Mouse (Mus musculus): Measurements from ENCODE around the gene Defb9. TPM values are rescaled to one million over a fixed set of nuclear protein-coding genes. Genes with fewer than 3 reads are reported as not detected.

Gene Defb9
- polyA plus RNA-seq (2017; shearing (Covaris generic)), result not detected

GRCm38 (mm10) chr8:21885321-21885720 lies at the start of gene Defb9:
Defb9 (minus strand) TSS chr8:21885421.

GRCm38 (mm10) chr8:21932610-21933009 lies 47.4 kb upstream of the Defb9 start, which contains the start of gene Defb15:
Defb15 (minus strand) TSS chr8:21932710.

DNA sequence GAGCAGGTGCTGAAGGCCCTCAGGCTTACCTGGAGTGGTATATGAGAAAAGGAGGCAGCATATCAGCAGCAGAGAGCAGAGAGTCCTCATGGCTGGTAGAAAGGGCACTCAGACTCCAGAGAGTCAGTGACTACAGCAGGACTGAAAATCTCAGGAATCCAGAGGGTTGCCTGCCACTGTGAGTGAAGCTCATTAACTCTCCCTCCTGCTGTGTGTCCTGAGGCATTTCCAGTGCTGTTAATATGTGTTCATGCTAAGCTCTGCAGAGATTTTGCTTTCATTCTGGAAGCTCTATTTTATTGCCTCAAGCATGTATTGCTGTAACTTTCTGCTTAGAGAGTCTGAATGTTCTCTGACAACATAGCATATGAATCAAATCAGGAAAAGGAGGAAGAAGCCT lies 21.1 kb upstream of the Defb9 start, which contains the start of gene Defb11:
TSS of gene Defb11 (minus strand) at position 123 of the 400 bp plus-strand sequence.

GRCm38 (mm10) chr8:21858586-21858985 lies 26.6 kb downstream of the Defb9 start, which contains the start of gene Defb10:
Defb10 (plus strand) TSS chr8:21858901.

Other genes starting within 250 kb of the Defb9 start
- not detected for gene Defa17, start 229.6 kb downstream of the Defb9 start, polyA plus RNA-seq (2017; shearing (Covaris generic))
- not detected for gene Defa34, start 219.6 kb downstream of the Defb9 start, polyA plus RNA-seq (2017; shearing (Covaris generic))
- not detected for gene AY761184, start 181.8 kb downstream of the Defb9 start, polyA plus RNA-seq (2017; shearing (Covaris generic))
- not detected for gene Defa24, start 150.9 kb downstream of the Defb9 start, polyA plus RNA-seq (2017; shearing (Covaris generic))
- not detected for gene Defb50, start 61.9 kb downstream of the Defb9 start, polyA plus RNA-seq (2017; shearing (Covaris generic))
- not detected for gene Defb2, start 45.5 kb downstream of the Defb9 start, polyA plus RNA-seq (2017; shearing (Covaris generic))
- gene Defb10, start 26.5 kb downstream of the Defb9 start, polyA plus RNA-seq (2017; shearing (Covaris generic)), result not detected
- gene Defb11, start 21.0 kb upstream of the Defb9 start, polyA plus RNA-seq (2017; shearing (Covaris generic)), result not detected
- gene Defb15, start 47.3 kb upstream of the Defb9 start, polyA plus RNA-seq (2017; shearing (Covaris generic)), result not detected
- not detected for gene Defb35, start 52.9 kb upstream of the Defb9 start, polyA plus RNA-seq (2017; shearing (Covaris generic))
- not detected for gene Defb13, start 61.3 kb upstream of the Defb9 start, polyA plus RNA-seq (2017; shearing (Covaris generic))
- gene Fam90a1a, start 73.3 kb upstream of the Defb9 start, polyA plus RNA-seq (2017; shearing (Covaris generic)), result not detected
- gene Ccdc70, start 84.4 kb upstream of the Defb9 start, polyA plus RNA-seq (2017; shearing (Covaris generic)), result not detected
- 0.12 TPM for gene Atp7b, start 174.9 kb upstream of the Defb9 start, polyA plus RNA-seq (2017; shearing (Covaris generic))
- 8.4 TPM for gene Alg11, start 175.3 kb upstream of the Defb9 start, polyA plus RNA-seq (2017; shearing (Covaris generic))
- gene Nek5, start 239.6 kb upstream of the Defb9 start, polyA plus RNA-seq (2017; shearing (Covaris generic)), result 0.11 TPM